Mouse (Mus musculus): ENCODE results near the gene Pdxp.

The Pdxp gene

DNA sequence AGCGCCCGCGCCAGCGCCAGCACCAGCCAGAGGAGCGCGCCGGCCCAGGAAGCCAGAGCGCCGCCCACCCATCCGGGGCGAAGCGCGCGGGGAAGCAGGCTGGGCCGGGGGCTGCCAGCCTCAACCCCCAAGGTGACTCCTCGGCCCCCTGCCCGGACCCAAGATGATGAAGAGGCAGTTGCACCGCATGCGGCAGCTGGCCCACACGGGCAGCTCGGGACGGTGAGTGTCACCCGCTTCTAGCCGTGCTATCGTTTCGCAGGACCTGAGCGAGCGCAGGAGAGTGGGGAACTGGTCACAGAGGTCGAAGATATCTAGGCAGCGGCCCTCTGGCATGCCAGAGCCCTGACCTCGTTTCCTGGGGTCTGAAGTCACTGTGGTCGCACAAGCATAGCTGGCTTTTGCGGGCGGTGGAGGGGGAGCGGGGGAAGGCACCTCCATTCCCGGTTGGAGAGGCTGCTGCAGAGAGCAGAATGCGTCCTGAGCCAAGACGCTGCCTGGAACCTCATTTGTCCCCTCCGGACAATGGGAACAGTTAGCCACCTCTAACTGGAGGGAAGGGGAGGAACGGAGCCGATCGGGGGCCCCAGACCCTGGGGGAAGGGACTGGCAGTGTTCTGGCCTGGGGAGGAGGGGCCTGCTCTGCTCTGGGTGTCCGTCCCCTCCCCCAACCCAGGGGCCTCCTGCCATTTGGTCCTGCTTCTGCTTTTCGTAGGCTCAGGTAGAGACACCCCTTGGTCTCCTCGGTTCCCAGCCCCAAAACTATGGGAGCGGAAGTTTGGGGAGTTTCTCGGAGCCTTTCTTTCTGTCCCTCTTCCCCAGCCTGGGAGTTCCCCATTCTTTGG is 13.8 kb upstream of the Pdxp start, which contains the start of gene Sh3bp1:
Gene Sh3bp1, plus strand, starts transcription at position 29 of the 845 bp plus-strand sequence.
- peak; percentile 82 to 86 for DNase-seq

DNA sequence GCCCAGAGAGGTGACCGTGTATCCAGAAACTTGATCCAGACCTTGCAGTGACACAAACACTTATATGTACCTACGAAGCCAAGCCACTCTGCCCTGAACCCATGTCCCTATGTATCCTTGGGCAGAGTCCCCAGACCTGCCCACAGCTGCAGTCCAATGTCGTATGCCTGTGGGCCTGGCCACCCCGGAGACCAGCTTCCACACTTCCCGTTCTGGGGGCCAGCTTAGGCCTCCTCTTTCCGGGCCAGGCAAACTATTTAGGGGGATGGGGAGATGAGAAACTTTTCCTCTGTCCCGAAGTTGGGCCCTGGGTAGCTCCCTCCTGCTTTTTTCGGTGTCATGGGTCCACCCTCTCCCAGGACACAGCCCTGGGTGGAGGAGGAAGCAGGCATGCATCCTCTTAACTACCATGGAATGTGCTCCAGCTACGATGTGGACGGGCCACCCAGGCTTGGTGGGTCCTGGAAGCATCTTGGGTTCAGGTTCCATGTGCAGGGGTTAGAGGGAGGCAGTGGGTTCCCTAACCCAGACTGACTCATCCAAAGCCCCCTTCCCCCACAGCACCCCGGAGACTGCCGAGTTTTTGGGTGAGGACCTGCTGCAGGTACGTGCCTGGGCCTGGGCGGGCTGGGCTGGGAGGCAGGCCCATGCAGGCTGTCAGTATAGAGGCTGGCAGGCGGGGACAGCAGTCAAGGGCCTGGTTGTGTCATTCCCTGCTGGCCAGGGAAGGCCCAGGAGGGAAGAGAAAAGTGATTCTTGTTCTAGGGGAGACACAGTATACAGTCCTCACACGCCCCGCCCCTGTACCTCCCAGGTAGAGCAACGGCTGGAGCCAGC is 12.9 kb upstream of the Pdxp start:
- DNase-seq, result no peak

DNA sequence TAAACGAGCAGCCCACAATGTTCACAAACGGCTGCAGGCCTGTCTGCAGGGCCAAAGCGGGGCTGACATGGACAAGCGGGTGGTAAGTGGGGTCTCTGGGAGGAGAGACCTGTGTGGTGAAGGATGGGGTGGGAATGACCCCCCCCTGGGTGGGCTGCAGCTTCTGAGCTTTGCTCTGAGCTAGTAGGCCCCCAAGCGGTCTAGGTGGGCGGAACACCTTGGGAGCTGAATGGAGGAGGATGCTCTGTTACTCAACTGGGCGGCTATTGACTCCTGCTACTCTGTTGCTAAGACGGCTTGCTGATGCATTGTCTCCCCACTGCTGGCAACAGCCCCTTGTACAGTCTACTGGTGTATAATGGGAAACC is 12.3 kb upstream of the Pdxp start:
- DNase-seq, result no peak

DNA sequence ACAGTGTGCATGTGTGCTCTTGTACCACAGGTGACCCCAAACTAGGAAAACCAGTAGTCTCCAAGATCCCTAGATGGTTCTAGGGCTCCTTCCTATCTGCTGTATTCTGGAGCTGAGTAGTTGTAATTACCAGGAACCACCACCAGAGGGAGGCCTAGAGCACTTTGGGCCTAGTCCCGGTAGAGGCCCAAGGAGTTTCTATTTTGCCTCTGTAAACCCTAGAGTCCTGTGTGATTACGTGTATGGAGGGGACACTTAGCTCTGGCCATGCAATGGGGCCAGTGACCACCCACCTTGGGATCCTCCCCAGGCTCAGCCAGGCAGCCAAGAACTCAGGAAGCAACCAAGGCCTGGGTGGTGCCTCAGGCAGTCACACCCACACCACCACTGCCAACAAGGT is 10.5 kb upstream of the Pdxp start:
- peak; percentile 67 to 75 for DNase-seq

DNA sequence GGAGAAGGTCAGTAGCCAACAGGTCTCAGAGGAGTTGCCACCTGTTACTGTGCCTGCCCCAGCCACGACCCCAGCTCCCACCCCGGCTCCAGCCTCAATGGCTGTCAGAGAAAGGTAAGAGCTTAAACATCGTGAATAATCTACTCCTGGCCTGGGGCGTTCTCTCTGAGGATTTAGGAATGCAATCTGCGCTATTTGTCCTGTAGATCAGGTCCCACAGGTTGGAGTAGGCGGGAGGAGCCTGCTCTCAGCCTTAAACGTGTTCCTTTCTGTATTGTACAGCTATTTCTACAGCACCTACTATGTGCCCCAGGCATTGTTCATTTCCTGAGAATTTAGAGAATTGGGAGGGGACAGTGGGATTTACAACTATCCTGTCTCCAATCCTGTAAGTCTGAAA is 5.3 kb upstream of the Pdxp start:
- DNase-seq, result no peak

DNA sequence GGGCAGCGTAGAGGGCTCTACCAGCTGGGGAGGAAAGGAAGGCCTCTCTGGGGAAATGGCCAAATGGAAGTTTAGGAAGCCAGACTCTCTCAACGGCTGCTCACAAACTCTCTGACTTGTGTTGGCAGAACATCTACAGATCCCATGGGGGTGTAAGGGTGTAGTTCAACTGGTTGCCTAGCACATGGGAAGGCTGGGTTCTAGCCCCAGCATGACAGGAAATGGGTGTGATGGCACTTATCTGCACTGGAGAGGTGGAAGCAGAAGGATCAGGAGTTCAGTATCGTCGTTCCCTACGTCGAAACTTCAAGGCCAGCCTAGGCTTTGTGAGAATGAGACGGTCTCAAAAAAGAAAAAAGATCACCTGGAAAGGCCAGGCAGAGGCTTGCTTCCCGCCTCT is 4.7 kb upstream of the Pdxp start:
- no peak for DNase-seq

DNA sequence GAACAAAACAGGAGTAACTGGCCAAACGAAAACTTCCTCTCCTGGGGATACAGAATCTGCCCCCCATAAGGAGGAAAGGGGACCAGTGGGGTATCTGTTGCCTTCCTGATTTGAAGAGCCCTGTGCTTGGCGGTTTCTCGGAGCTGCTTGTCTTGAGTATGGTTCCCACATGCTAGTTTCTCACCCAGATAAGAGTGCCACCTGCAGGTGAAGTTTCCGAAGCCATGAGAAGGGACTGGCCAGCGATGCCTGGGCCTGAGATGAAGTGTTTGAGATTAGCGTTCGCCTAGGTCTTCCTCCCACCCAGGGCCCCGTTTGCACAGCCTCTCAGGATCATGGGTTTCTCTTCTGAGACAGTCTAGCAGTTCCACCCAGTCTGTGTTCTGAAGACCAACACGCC is 1.7 kb upstream of the Pdxp start:
- peak in 1 of 2 experiments; percentile 43 for DNase-seq

DNA sequence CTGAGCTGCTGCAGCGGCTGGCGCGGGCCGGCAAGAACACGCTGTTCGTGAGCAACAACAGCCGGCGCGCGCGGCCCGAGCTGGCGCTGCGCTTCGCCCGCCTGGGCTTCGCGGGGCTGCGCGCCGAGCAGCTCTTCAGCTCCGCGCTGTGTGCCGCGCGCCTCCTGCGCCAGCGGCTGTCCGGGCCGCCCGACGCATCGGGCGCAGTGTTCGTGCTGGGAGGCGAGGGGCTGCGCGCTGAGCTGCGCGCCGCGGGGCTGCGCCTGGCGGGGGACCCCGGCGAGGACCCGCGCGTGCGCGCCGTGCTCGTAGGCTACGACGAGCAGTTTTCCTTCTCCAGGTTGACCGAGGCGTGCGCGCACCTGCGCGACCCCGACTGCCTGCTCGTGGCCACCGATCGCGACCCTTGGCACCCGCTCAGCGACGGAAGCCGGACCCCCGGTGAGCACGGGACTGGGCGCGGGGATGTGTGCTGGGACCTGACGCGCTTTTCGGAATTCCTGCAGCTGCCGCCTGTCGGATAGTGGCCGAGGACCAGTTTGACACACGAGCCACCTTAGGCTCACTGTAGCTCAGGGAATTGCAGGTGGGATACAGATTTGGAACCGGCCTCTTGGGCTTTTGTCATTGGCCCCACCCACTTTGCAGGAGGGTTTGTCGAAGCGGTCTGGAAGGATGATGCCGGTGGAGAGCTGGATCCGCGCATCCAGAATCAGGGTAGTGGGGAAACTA is 538 bp downstream of the Pdxp start:
- DNase-seq, result peak; percentile 53 to 71

DNA sequence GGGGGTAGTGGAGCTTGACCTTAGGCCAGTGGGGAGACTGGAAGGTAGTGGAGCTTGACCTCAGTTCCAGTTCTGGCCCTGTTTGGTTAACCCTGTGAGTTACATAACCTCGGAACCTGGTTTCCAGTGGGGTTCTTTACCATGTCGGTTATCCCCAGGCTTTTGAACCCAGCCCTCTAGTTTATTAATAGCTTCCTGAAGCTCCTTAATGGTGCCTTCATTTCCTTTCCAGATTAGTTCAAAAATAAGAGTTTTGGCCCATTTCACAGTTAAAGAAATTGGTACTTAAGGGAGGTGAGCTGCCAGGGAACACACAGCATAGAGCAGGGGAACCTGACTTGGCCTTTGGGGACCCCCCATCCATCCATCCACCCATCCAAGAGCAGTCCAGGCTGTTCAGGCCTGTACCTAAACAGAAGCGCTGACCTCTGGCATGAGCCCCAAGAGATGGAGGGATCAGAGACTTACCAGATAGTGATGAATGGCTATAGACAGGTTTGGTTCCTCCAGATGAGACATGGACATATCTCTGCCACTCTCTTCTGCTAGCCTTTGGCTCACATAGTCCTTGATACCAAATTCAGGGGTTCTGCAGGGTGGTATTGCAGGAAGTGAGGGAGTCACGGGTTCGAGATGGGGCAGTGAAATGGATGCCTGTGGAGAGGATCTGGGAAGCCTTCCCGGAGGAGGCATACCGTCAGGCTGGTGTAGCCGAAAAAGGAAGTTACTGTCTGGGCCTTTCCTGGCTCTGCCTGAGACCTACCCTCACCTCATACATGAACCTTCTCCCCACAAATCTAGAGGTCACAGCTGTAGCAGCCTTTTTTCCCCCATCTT is 1.3 kb downstream of the Pdxp start:
- no peak for DNase-seq

DNA sequence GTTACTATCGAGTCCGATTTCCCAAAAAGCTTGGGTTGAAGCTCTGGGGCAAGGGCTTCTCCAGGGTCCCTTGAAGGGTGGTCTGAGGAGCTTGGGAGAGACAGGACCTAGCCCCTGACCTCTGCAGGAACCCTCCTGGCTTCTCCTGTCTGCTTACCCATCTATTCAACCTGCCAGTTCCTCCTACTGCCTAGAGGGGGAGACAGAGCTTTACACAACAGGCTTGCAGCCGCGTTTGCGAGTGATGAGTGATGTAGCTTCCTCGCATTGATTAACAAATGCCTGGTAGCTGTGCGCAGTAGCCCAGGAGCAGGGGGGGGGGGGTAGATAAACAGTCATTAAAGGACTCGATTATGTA is 1.9 kb downstream of the Pdxp start:
- peak; percentile 61 to 72 for DNase-seq

DNA sequence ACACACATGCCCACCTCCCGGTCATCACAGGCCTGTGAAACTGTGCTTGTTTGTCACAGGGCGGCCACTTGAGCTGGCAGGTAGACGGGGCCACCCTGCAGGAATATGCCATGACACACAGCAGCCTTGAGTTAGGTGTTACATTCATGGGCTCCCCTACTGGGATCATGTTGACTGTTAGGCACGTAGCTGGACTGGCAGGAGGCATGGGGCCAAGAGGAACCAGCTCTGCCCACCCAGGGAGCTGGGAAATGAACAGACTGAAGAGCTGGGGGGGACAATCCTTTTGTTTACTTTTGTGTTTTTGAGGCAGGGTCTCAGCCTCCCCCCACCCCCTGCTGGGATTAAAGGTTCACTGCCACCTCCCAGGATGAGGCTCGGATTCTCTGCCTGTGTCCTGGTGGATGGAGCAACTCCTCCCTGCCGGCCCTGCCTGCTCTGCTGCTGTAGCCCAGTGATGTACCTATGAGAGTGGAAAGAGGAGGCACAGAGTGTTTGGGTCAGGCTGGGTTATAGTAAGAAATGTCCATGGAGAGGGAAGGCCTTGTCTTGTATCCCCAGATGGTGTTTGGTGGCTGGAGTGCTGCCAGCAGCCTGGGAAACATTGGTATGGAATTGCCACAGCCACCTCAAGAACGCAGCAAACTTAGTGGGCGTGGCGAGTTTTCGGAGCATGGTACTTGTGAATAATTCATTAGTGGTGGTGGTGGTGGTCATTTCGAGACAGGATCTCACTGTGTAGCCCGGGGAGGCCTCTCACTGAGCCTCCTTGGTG is 2.5 kb downstream of the Pdxp start:
- no peak for DNase-seq

DNA sequence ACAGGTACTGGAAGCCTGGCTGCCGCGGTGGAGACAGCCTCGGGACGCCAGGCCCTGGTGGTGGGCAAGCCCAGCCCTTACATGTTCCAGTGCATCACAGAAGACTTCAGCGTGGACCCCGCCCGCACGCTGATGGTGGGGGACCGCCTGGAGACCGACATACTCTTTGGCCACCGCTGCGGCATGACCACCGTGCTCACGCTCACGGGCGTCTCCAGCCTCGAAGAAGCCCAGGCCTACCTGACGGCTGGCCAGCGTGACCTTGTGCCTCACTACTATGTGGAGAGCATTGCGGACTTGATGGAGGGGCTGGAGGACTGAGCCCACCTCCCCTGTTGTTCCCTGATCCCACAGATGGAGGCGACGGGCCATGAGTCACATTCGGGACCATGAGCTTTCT is 4.4 kb downstream of the Pdxp start:
- no peak for DNase-seq

DNA sequence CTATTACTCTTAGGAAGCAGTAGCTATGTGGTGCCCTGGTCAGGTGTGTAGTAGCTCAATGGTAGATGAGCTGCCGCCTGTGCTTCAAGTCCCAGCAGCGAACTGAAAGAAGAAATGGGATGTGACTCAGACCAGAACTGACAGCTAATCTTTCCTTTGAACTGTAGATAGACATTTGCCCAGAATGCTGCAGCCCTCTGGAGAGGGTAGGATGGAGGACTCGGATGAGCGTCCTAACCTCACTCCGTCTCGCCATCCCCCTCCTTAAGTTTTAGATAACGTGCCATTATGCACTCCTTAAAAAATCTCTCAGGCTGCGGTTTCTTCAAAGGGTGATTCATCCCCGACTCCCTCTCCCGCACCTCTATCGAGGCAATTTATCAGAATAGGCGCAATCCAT is 6.2 kb downstream of the Pdxp start:
- no peak for DNase-seq

DNA sequence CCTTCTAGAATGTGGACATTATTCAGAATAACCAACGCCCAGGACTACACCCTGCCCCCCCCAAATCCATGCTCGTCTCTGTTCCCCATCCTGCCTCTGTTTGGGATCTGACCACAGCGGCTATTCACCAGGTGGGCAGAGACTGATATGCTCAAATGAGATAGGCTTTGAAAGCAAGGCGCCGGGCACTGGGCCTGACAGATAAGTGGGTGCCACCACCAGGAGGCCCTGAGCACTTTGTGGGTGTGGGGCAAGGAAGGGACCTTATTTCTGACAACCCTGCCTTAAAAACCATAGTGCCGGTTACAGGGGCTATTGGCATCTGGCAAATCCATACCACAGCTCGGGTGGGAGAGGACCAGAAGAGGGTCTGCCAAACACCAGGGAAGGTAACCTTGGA is 9.0 kb downstream of the Pdxp start:
- DNase-seq, result no peak

DNA sequence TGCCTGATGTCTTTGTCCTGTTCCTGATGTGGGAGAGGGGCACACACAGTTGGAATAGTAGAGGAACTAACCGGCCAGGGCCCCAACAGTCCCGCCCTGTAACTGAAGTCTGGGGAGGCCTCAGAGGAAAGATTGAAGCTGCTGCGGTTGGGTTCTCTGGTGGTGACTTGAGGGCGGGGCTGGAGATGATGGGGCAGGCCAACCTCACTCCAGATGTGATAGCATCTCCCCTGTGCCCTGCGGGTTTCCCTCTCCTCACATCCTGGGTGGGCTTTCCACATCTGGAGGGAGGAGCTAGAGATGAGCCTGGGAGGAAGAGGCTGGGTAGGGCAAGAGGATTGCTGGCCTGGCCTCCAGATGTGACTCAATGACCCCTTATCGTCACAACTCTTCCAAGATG is 9.9 kb downstream of the Pdxp start:
- peak; percentile 76 to 85 for DNase-seq

DNA sequence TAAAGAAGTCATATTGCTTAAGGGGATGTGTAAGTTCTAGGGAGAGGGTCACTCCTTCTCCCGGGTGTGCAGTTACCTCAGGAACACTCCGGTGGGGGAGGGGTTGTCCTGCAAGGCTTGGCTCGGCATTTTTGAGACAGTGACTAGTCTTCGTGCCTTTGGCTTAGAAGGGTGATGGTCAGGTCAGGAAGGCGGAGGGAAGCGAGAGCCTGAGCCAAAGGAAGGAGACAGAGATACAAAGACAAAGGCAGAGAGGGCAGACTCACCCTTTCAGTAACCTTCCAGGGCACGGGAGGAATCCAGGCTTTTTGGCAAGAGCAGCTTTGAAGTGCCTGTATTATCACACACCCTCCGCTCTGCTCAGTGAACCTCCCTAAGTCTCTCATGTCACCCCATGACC is 11.4 kb downstream of the Pdxp start:
- no peak for DNase-seq

DNA sequence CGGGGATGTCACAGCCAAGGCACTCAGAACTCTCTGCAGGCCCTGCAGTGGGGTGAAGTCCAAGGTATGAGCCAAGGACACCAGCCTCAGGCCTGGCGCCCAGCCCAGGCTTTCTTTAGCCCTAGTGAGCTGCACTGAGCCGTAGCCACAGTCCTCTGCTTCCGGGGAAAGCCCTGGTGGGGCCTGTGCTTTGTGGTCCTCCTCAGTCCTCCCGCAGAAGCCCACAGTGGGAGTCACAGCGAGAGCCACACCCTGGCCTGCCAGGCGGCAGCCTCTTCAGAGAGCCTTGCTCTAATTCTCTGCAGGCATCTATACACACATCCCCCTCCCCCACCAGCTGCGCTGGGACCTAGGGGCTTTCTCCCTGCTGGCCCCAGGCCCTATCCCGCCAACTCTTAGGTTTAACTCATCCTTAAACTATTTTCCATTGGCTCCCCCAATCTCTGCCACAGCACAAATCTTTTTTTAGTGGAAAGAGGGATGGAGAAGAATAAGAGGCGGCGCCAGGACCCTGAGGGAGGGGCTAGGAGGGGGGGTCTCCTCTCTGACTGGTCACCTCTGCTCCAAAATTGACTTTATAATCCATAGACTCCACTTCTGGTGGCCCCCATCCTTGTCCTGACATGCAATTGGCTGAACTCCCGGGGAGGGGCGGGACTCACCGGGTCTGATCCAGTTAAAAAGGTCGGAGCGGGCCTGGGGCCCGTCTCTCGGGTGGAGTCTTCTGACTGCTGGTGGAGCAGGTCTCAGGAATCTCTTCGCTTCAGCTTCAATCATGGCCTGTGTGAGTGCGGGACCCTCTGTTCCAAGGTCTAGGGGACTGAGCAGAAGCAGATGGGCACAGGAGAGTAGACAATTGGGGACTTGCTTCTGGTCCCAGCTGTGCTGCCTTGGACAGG is 12.6 kb downstream of the Pdxp start, which contains the start of gene Lgals1:
Gene Lgals1, plus strand, starts transcription at position 705 of the 899 bp plus-strand sequence.
- DNase-seq, result peak; percentile 75 to 85

DNA sequence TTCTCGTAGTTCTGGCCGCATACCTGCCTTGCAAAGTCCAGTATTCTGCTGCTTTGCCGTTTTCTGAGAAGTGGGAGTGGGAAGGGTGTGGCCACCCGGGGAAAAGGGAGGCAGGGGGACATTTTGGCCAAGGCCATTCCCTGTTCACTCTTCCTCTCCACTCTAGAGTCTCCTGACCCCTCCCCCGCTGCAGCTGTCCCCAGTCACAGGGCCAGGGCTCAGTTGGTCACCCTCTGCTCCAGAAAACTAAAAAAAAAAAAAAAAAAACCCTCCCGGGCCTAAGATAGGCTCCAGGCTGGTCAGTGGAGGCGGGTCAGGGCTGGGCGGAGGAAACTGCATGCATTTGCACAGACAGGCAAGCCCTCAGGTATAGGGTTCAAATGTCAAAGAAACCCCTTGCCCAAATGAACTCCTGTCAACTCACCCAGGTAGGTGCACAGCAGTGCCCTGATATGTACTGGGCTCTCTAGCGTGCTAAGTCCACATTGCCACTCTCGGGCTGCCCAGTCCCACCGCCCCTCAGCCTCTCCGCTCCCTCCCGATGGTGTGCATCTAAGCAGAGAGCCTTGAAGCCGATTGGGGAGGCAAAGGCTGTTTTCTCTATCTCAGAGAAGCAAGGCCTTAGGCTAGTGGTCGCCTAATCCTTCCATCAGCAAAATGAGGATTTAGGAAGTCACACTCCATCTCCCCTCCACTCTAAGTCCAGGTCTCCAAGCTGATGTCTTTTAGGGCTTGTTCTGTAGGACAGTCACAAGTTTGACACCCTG is 13.5 kb downstream of the Pdxp start:
- DNase-seq, result peak; percentile 44 to 53

DNA sequence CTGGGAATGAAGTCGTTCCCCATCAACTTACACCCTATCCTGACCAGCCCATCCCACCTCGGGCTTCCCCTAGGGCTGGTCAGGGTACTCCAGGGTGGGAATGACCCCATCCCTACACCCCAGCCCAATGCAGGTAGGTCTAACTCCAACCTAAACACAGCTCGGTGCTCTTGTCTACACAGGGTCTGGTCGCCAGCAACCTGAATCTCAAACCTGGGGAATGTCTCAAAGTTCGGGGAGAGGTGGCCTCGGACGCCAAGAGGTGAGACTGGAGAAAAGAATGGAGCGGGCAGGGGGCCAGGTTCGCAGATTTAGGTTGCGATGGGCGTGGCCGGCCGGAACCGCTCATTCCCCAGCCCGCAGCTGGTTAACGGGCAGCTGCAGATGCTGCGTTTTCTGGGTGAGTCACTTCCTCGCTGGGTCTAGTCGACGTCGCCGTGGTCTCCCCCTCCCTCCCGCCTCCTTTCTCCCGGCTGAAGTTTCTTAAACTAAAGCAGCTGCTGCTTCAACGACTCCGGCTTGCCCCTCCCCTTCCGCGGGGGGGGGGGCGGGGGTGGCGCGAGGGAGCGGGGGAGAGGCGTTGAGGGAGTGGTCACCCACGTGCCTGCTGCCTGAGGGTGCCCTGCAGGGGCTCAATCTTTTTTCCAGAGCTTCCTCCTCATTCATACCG is 14.2 kb downstream of the Pdxp start:
- DNase-seq, result peak; percentile 88 to 94
